Mouse (Mus musculus) megakaryocyte-erythroid progenitor cell, adult 5-6 weeks (primary cell): ENCODE results near the gene Tnfrsf1a. TPM values are rescaled to one million over a fixed set of nuclear protein-coding genes. Genes with fewer than 3 reads are reported as not detected.

Experiments
- ATAC-seq: replicated peaks from 2 replicates; pipeline ENCODE4 v1.8.0; 2016; ENCODE audit warnings: mild to moderate bottlenecking, inconsistent platforms; ENCODE audit not compliant: severe bottlenecking, poor library complexity, low FRiP score, low TSS enrichment
- total RNA-seq, 2 experiments: library from RNA; stranded (forward) in 1 of 2; stranded (reverse) in 1 of 2; fragments of 200-1000, 215-1000 nt in 1 of 2; fragments of >200 nt in 1 of 2; fragmentation: Nextera tagmentation in 1 of 2; gene quantifications; 2 replicates each; pipeline ENCODE4 v1.2.3; 2014 to 2017

Gene Tnfrsf1a
- total RNA-seq, 2 experiments from 2014 or later, result 6.3 to 8.6 TPM

GRCm38 (mm10) chr6:125351368-125352045 is 2.3 kb downstream of the Tnfrsf1a start:
- ATAC-seq, result 0 out of 2 replicates have a peak, but pooled peaks have one; percentile 9

GRCm38 (mm10) chr6:125352046-125352384 is 2.9 kb downstream of the Tnfrsf1a start:
- ATAC-seq, result no peak

- ATAC-seq, result no peak
These were observed 3.6 kb downstream of the Tnfrsf1a start for GRCm38 (mm10) chr6:125352811-125353210.

- ATAC-seq, result no peak
These were observed 4.1 kb downstream of the Tnfrsf1a start for GRCm38 (mm10) chr6:125353221-125353620.

GRCm38 (mm10) chr6:125353655-125354054 is 4.5 kb downstream of the Tnfrsf1a start:
- no peak for ATAC-seq

- no peak for ATAC-seq
These were observed 5.4 kb downstream of the Tnfrsf1a start for GRCm38 (mm10) chr6:125354352-125355151.

- ATAC-seq, result peak; percentile 22; the same call in 1 of the 2 replicates
These were observed 6.1 kb downstream of the Tnfrsf1a start for GRCm38 (mm10) chr6:125355197-125355741.

- ATAC-seq, result no peak
These were observed 7.1 kb downstream of the Tnfrsf1a start for GRCm38 (mm10) chr6:125356264-125356663.

GRCm38 (mm10) chr6:125357334-125357733 is 8.2 kb downstream of the Tnfrsf1a start:
- ATAC-seq, result no peak

GRCm38 (mm10) chr6:125359999-125360398 is 10.8 kb downstream of the Tnfrsf1a start:
- ATAC-seq, result no peak

- no peak for ATAC-seq
These were observed 11.7 kb downstream of the Tnfrsf1a start for GRCm38 (mm10) chr6:125360846-125361245.

- no peak for ATAC-seq
These were observed 12.5 kb downstream of the Tnfrsf1a start for GRCm38 (mm10) chr6:125361467-125362291.

GRCm38 (mm10) chr6:125363021-125363420 is 13.9 kb downstream of the Tnfrsf1a start:
- no peak for ATAC-seq

GRCm38 (mm10) chr6:125363451-125364242 is 14.5 kb downstream of the Tnfrsf1a start:
- no peak for ATAC-seq

- no peak for ATAC-seq
These were observed 15.3 kb downstream of the Tnfrsf1a start for GRCm38 (mm10) chr6:125364448-125364847.

- ATAC-seq, result no peak
These were observed 16.4 kb downstream of the Tnfrsf1a start for GRCm38 (mm10) chr6:125365522-125365921.

- no peak for ATAC-seq
These were observed 17.0 kb downstream of the Tnfrsf1a start for GRCm38 (mm10) chr6:125366133-125366532.

- no peak for ATAC-seq
These were observed 18.7 kb downstream of the Tnfrsf1a start for GRCm38 (mm10) chr6:125367758-125368371.

GRCm38 (mm10) chr6:125377042-125377441 is 27.9 kb downstream of the Tnfrsf1a start:
- no peak for ATAC-seq
